Mouse (Mus musculus) gastrocnemius, postnatal 14 days (tissue): ENCODE results near the gene Ino80. TPM values are rescaled to one million over a fixed set of nuclear protein-coding genes. Genes with fewer than 3 reads are reported as not detected.

ENCODE experiments used
- DNase-seq: peaks from one replicate; pipeline ENCODE4 v3.0.0; 2021; ENCODE audit warnings: mixed read lengths
- intact Hi-C: fragments of 180-260 bp; cut with DNase I; formaldehyde crosslinking; loops from one replicate; pipeline ENCODE4 v1.15.1; 2025; ENCODE audit warnings: low total_unique reads
- total RNA-seq, 2 experiments: library from RNA; stranded (reverse); gene quantifications; 2 replicates each; pipeline ENCODE4 v1.2.3; 2021

Ino80 gene
- total RNA-seq, 2 experiments from 2014 or later: 11.1 to 11.6 TPM

DNA sequence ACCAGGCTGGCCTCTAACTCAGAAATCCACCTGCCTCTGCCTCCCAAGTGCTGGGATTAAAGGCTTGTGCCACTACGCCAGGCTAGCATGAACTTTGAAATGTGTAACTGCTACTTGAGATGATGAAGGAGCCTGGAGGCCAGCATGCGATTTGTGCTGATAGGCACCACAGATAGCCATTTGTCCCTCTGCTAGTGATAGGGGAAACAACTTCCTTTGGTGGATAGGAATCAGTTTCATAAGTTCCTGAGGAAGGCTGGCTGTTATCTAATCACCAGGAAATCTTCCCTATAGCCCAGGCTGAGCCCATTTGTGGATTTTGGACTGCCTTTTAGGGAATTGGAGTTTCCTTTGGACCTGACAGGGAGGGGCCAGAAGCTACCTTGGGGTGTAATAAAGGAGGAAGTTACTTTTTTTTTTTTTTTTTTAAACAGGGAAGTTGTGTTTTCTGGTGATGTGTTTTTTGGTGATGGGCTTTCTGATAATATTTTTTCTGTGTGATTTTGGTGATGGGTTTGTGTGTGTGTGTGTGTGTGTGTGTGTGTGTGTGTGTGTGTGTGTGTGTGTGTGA, 117.7 kb downstream of the Ino80 start:
- intact Hi-C loops: no loop called here
- no peak for DNase-seq

DNA sequence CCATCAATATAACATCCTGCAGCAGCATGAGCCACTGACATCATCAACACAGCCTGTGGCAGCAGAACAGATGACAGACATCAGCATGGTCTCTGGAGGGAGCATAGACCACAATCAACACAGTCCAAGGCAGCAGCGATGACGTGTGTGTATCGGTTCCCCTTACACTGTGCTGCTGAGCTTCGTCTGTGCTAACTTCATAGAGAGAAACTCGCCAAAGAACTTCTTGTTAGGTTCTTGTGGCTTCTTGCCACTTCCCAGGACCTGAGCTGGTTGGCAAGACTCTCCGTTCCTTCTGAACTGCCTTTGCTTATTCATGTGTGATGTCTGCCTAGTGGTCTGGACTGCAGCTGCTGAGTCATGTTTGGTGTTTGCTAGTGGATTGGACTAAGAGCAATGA, 119.2 kb downstream of the Ino80 start:
- intact Hi-C loops: no loop called here
- DNase-seq: no peak

DNA sequence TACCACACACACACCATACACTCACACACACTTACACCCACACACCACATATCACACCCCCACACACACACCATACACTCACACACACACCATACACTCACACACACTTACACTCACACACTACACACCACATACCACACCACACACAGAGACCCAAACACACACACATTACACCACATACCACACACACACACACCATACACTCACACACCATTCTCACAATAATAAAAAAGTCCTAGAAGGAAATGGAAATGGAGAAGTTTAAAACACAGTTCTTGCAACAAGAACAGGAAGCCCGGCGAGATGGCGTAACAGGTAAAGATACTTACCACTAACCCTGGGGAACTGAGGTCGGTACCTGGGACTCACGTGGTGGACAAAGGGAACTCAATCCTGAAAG, 120.7 kb downstream of the Ino80 start:
- no peak for DNase-seq
- intact Hi-C loops: no loop called here

DNA sequence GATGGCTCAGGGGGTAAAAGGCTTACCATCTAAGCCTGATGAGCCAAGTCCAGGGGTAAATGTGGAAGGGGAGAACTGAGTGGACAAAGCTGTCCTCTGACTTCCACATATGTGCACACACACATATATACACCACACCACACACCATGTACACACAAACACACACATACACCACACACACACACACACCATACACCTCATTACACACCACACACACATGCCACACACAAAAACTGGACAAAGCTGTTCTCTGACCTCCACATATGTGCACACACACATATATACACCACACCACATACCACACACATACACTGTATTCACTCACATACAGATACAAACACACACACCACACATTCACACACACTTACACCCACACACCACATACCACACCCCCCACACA, 121.2 kb downstream of the Ino80 start:
- no peak for DNase-seq
- intact Hi-C loops: no loop called here

DNA sequence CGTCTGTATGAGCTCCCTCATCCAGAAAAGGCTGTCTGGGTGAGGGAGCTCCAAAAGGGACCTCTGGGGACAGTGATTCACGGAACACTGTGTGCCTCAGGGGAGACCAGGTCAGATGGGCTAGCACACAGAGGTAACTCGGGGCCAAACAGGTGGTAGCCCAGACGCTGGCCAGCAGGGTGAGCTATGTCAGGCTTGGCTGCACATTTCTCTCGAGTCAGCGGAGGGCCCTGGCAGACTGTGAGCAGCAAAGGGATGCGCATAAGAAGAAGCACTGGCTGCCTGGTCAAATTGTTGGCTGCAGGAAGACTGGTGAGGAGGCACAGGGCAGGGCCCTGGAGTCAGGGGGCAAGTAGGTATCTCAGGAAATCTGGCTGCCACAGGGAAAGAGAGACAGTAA, 121.8 kb downstream of the Ino80 start:
- intact Hi-C loops: no loop called here
- peak; percentile 83 for DNase-seq

DNA sequence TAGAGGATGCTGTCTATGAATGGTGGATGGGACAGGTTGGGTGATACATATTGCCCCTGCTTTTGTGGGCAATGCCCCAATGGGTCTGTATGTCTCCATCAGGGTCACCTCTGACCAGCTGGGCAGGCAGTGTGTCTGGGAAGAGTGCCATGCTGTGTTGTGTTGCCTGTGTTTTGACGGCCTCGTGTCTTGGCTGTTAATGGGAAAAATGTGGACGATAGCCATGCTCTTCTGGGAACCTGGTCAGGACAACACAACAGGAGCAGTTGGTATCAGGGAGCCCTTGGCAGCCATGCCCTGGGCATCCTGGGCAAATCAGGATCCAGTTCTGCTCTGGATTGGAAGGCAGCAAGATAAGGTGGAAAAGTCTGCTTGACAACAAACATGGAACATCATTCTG, 122.4 kb downstream of the Ino80 start:
- intact Hi-C loops: no loop called here
- peak; percentile 81 for DNase-seq

DNA sequence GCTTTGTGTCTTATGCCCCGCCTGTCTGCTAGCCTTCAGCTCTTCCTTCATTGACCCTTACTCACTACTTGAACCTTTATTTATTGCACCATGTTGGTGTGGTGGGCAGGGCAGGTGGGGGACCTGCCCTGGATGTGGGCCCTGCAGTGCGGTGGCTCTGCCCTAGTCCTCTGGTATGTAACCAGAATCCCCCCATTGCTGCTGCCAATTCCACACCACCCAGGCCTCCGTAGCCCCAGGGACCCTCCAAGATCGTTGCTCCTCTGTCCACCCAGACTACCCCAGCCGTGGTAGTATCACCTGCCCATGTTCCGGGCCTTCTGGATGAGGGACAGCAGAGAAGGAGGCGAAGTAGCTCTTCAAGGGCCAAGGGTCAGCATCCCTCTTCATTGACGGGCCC, 123.8 kb downstream of the Ino80 start:
- intact Hi-C loops: no loop called here

DNA sequence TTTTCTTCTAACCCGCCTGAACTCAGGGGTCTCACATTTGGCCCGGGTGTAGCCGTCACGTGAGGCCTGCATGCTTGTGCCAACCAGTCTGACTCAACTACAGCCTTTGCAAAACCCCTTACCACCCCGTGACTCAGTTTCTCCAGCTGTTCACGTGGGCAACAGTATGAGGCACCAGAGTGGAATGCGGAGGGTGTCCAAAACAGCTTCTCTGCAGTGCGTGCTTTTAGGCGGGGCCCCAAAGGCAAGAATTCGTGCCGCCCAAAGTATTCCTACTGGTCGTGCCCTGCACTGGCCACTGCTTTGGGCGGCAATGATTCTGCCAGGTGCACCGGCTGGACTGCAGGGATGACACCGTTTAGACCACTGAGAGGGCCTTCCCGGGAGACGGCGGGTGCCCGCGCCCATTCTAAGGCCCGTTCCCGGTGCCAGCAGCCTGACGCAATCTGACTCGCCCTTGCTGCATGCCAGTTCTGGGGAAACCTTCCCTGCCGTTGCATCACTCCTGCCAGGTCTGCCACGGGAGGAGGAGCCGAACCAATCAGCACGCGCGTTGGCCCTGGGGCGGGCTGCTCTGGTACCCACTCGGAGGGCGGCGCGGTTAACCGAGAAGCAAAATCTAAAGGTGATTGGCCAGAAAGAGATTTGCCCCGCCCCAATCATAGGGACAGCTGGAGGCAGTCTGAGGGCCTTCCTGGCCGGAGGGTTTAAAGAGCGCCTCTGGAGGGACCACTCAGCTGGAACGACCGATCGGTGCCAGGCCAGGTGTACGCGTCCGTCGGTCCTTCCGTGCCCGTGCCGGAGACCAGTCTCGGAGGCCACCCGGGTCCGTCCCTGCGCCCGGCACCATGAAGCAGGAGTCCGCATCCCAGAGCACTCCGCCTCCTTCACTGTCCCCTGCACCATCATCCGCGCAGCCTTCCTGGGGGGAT, 126.7 kb downstream of the Ino80 start, which contains the start of gene Chac1:
TSS of gene Chac1 (plus strand) at position 675 of the 932 bp plus-strand sequence.
- DNase-seq: peak; percentile 88
- intact Hi-C loops: no loop called here

More for the DNA sequence above, 123.8 kb downstream of the Ino80 start:
- no peak for DNase-seq

DNA sequence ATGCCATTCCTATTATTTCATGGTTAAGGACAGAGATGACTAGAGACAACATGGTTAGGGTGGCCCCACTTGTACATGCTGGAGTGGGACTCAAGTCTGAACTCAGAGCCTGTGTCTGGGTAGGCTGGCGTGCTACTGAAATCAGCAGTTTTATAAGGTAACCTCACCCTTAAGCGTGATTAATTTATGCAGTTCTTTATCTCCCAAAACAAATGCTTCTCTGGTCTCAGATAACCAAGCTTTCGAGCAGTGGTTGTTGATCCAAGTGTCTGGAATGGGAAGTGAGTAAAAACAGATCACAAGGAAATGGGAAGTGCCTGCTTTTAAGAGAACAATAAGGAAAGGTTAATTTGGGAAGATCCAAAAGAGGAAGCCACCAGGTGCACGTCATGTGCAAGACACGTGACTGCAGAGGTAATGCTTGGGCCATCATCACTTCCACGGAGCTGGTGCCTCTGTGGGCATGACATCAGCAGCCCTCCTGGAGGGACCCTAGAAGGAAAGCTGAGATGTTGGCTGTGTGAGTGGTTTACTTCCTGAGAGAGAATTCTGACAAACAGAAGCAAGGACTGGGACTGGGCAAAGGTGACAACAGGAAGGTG, 132.8 kb downstream of the Ino80 start:
- no peak for DNase-seq
- intact Hi-C loops: no loop called here

DNA sequence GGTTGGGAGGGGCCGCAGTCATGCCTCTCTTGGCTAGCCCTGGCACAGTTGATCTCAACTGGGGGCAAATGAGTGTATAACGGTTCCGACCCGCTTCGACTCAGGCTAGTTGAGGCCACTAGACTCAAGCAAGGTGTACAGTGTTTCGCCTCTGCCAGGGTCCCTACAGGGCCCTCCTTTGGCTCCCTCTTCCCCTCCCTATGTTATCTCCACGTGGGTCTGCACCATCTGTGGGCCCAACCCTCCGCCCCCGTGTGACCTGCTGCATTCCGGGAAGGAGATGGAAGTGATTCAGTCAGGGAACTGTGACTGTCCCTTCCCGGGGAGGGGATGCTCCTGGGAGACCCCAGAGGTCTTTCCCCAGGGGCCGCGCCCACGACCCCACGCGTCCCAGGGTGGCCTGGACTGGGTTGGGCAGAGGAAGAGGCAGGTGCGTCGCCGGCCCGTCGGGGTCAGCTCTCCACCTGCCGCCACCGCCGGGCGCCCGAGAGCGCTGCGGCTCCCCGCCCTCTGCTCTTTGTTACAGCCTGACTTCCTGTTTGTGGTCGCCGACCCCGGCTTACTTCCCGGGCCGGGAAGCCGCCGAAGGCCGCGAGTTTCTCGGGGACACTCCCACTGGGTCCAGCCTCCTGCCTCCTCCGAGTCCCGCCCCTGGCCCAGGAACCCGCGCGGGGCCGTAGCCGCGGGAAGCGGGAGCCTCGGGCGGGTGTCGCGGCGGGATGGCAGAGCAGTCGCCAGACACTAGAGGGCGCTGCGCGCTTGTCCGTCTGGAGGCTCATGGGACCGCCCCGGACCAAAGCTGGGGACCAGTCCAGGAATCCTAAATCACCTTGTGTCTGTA, 139.8 kb downstream of the Ino80 start:
- peak; percentile 91 for DNase-seq
- intact Hi-C loops: loop anchor here (5.0 kb wide), 2 partner anchors 35 to 75 kb away; no protein-coding TSS in a partner anchor

DNA sequence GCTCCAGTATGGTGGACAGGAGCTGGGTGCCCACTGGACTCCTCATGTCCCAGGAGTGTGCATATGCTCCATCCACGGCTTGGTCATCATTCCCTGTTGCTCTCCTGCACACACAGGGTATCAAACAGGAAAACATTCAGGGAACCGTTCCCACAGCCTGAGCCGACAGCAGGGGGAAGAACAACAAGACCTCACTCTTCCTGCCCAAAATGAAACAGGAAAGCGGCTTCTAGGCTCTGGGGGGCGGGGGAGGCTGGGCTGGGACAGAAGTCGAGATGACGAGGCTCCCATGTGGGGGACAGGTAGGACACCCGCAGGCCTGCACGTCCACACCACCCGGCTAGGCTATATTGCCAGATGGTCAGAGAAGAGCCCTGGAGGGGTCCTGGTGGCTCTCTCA, 141.0 kb downstream of the Ino80 start:
- intact Hi-C loops: loop anchor here (5.0 kb wide), 2 partner anchors 34 to 76 kb away; no protein-coding TSS in a partner anchor
- no peak for DNase-seq

DNA sequence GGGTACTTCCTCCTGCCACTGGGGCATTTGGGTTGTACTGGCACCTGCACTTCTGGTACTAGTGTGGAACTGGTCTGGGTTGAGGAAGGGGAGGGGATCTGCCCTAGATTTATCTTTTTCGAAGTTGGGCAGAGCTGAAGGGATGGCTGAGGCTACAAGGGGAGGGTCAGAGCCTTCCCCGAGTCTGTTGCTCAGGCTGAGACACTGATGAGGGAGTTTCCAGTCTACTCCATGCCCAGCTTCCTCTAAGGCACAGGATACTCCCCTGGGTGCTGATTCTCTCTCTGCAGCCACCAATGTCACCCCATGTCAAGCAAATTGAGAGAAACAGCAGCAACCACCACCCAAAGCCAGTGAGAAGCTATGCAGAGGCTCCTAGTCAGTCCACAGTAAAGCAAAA, 141.5 kb downstream of the Ino80 start:
- intact Hi-C loops: loop anchor here (5.0 kb wide), 2 partner anchors 34 to 76 kb away; no protein-coding TSS in a partner anchor
- DNase-seq: no peak

DNA sequence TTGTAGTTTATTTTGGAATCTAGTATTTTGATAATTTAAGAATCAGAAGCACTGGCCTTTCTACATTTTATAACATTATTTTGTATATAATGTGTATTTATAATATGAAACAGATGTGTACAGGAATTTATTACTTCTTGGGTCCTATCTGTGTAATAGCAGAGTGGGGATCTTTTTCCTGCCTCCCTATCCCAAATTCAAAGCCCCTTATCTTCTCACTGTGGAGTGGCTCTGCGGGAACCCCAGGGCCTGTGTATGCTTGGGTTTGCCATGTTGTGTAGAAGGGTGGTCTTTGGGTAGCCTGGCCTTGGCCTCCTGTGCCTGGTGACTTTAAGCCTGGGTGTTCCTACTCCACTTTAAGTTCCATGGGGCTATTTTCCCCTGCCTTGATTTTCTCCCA, 142.0 kb downstream of the Ino80 start:
- DNase-seq: no peak
- intact Hi-C loops: loop anchor here (5.0 kb wide), 2 partner anchors 33 to 77 kb away; no protein-coding TSS in a partner anchor

DNA sequence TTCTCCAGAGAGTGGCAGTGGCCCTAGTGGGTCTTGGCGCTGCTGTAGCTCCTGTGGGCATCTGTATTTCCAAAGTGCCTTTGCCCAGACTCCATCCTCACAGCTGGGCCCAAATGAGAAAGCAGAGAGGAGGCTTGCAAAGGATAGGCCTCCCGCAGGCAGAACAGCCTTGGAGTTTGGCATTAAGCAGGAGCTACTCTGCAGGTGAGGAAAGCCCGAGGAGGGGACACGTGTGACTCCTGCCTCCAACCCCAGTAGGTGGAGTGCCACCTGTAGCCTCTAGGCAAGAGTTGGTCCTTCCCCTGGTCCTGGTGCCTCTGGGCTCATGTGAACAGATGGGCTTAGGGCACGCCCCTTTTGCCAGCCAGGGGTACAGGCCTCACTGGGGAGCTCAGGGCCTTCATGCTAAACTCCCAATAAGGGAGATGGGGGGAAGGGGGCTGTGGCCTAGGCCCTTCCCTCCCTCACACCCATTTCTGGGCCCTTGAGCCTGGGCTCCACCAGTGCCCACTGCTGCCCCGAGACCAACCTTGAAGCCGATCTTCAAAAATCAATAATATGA, 142.4 kb downstream of the Ino80 start:
- intact Hi-C loops: loop anchor here (5.0 kb wide), 2 partner anchors 33 to 77 kb away; no protein-coding TSS in a partner anchor
- DNase-seq: no peak

DNA sequence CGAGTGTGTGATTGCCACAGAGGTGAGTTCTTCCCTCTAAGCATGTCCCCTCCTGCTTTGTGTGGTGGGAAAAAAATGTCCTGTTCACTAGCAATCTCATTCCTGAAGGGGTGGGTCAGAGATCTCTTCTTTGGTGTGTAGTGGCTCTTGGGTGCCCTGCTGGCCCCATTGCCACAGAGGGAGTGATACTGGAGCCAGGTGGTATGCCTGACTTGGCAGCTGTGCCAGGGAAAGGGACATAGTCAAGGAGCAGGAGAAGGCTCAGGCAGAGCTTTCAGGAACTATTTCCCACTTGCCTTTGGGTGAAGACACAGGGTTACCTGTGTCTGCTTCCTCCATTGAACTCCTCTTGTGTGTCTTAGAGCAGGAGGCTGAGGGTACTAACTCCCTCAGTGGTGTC, 143.4 kb downstream of the Ino80 start:
- DNase-seq: no peak
- intact Hi-C loops: no loop called here

DNA sequence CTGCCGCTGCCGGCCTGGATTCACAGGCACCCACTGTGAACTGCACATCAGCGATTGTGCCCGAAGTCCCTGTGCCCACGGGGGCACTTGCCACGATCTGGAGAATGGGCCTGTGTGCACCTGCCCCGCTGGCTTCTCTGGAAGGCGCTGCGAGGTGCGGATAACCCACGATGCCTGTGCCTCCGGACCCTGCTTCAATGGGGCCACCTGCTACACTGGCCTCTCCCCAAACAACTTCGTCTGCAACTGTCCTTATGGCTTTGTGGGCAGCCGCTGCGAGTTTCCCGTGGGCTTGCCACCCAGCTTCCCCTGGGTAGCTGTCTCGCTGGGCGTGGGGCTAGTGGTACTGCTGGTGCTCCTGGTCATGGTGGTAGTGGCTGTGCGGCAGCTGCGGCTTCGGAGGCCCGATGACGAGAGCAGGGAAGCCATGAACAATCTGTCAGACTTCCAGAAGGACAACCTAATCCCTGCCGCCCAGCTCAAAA, 145.3 kb downstream of the Ino80 start:
- intact Hi-C loops: no loop called here
- no peak for DNase-seq

DNA sequence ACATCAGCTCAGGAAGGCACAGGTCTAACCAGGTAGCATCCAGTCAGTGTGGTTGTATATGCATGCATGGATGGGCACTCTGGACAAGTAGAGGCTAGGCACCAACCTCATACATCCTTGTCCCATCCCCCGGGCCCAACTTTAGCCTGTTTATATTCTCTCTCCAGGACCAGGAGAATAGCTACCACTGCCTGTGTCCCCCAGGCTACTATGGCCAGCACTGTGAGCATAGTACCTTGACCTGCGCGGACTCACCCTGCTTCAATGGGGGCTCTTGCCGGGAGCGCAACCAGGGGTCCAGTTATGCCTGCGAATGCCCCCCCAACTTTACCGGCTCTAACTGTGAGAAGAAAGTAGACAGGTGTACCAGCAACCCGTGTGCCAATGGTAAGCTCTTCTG, 146.7 kb downstream of the Ino80 start:
- intact Hi-C loops: no loop called here
- no peak for DNase-seq

DNA sequence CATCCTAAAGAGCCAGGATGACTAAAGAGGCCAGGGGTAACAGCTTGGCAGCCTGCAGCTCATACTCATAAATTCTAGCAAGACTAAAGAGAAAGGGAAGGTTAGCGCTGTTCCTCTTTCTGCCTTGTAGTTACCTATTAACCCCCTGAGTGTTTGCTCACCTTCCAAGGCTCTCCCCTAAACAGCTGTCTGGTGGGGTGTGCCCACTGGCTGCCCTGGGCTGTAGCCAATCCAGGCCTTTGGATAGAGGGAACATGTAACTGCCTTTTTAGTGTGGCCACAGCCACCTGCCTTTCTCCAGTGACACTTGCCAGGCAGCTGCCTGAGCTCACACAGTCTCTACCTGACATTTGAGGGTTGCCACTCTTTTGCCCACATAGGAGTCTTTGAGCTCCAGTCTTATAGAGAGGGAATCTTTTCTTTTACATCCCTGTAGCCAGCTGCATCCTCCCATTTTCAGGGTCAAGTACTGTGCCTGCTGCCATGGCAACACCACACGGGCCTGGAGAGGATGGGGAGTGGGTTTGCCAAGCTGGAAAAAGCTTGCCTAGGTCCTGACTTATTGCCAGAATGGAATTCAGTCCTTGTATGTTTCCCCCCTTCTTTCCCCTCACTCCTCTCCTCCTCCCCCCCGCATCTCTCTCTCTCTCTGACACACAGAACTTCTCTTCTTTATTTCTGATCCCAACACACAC, 148.2 kb downstream of the Ino80 start:
- DNase-seq: no peak
- intact Hi-C loops: no loop called here
